Mouse (Mus musculus) forelimb bud, embryonic 11.5 days (tissue): Measurements from ENCODE around the gene Cyp2ab1.
A peak's percentile ranks its signal among the peaks of the same experiment; 100 is the strongest.
"Not testable (repeated sequence)": the region's sequence is repeated elsewhere in the genome, so short reads cannot be mapped to it uniquely, and the experiment has no call there.

ENCODE experiments used
- DNase-seq: peaks from one replicate; pipeline ENCODE4 v3.0.0-alpha.2; 2012; ENCODE audit warnings: low read depth, low spot score

Gene Cyp2ab1

GRCm38 (mm10) chr16:20325286-20325685 lies at the start of gene Cyp2ab1:
TSS of gene Cyp2ab1 (minus strand) at chr16:20325404.
- no peak for DNase-seq

- no peak for DNase-seq
These were observed 46.5 kb upstream of the Cyp2ab1 start for GRCm38 (mm10) chr16:20371731-20372130.

GRCm38 (mm10) chr16:20368221-20368620 lies 43.0 kb upstream of the Cyp2ab1 start:
- DNase-seq: no peak

- DNase-seq: no peak
These were observed 36.9 kb upstream of the Cyp2ab1 start for GRCm38 (mm10) chr16:20362121-20362520.

- DNase-seq: not testable (repeated sequence)
These were observed 36.3 kb upstream of the Cyp2ab1 start for GRCm38 (mm10) chr16:20361496-20361895.

- DNase-seq: no peak
These were observed 34.6 kb upstream of the Cyp2ab1 start for GRCm38 (mm10) chr16:20359643-20360295.

- no peak for DNase-seq
These were observed 32.6 kb upstream of the Cyp2ab1 start for GRCm38 (mm10) chr16:20357837-20358236.

- no peak for DNase-seq
These were observed 29.6 kb upstream of the Cyp2ab1 start for GRCm38 (mm10) chr16:20354762-20355161.

- no peak for DNase-seq
These were observed 28.8 kb upstream of the Cyp2ab1 start for GRCm38 (mm10) chr16:20354011-20354410.

- DNase-seq: no peak
These were observed 20.3 kb upstream of the Cyp2ab1 start for GRCm38 (mm10) chr16:20345464-20345863.

- DNase-seq: no peak
These were observed 13.4 kb upstream of the Cyp2ab1 start for GRCm38 (mm10) chr16:20338616-20339015.

GRCm38 (mm10) chr16:20334918-20335317 lies 9.7 kb upstream of the Cyp2ab1 start:
- DNase-seq: no peak

- DNase-seq: no peak
These were observed 3.1 kb upstream of the Cyp2ab1 start for GRCm38 (mm10) chr16:20328306-20328705.

- DNase-seq: no peak
These were observed 1.3 kb downstream of the Cyp2ab1 start for GRCm38 (mm10) chr16:20323907-20324306.

GRCm38 (mm10) chr16:20322274-20322673 lies 2.9 kb downstream of the Cyp2ab1 start:
- DNase-seq: no peak

GRCm38 (mm10) chr16:20316770-20317169 lies 8.4 kb downstream of the Cyp2ab1 start:
- DNase-seq: no peak

GRCm38 (mm10) chr16:20315266-20315665 lies 9.9 kb downstream of the Cyp2ab1 start:
- no peak for DNase-seq

GRCm38 (mm10) chr16:20312272-20312671 lies 12.9 kb downstream of the Cyp2ab1 start:
- DNase-seq: no peak

GRCm38 (mm10) chr16:20301770-20302649 lies 23.2 kb downstream of the Cyp2ab1 start, which contains the start of gene Parl:
TSS of gene Parl (minus strand) at chr16:20302387.
- peak; percentile 94 for DNase-seq

GRCm38 (mm10) chr16:20300076-20300475 lies 25.1 kb downstream of the Cyp2ab1 start:
- DNase-seq: no peak

GRCm38 (mm10) chr16:20280238-20280637 lies 45.0 kb downstream of the Cyp2ab1 start:
- DNase-seq: no peak

- no peak for DNase-seq
These were observed 45.8 kb downstream of the Cyp2ab1 start for GRCm38 (mm10) chr16:20279395-20279794.

GRCm38 (mm10) chr16:20272994-20273393 lies 52.2 kb downstream of the Cyp2ab1 start:
- DNase-seq: no peak
